Mouse (Mus musculus): ENCODE data around the gene Txnrd2. TPM values are rescaled to one million over a fixed set of nuclear protein-coding genes. Genes with fewer than 3 reads are reported as not detected.

Gene Txnrd2
- total and polyA plus RNA-seq, 3 experiments: 14.6 to 24.1 (median 22.0) TPM

DNA sequence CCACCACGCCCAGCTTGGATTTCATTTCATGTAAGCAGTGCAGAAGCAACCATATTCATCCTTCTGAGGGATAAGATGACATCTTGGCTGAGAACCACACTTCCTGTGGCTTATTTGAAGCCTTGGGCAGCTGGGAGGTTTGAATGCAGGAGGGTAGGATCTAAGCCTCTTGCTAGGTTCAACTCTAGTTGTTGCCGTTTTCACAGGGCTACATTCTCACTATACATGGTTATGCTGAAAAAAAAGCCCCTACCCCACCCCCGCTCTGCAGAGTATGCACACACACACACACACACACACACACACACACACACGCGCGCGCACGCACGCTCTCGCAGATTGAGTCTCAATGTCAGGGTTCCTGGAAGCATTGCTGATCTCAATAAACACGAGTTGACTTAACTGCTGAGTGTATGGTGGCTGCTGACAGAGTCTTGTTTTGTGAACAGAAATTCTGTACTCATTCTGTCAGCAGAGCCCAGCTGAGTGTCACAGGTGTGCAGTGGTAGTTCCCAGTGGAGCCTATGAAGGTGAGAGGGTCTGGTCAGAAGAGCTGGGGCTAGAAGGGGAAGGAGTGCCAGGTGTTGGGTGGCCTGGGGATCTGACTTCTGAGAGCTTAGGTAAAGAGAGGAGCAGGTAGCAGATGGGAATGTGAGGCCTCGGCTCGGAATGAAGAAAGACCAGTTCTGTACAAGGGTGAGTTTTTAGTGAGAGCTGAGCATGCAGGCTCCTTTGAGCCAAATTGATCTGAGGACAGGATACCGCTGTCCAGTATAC is 77.6 kb downstream of the Txnrd2 start:
- TF ChIP-seq E2F4 (IDR thresholded peaks at IDR 0.05; ENCODE audit: insufficient replicate concordance, low read depth, low read length): no peak
- TF ChIP-seq USF1 (IDR thresholded peaks at IDR 0.05; ENCODE audit: low read depth, low read length): no peak
- no peak for TF ChIP-seq UBTF (IDR thresholded peaks at IDR 0.05; ENCODE audit: low read depth, low read length)
- TF ChIP-seq ZNF384 (IDR thresholded peaks at IDR 0.05; ENCODE audit: low read depth, low read length): no peak
- TF ChIP-seq MYC (IDR thresholded peaks at IDR 0.05; ENCODE audit: low read depth, low read length): no peak
- no peak for TF ChIP-seq CHD2 (IDR thresholded peaks at IDR 0.05; ENCODE audit: low read length)
- TF ChIP-seq SIN3A (IDR thresholded peaks at IDR 0.05; ENCODE audit: low read length): no peak
- no peak for TF ChIP-seq GABPA (IDR thresholded peaks at IDR 0.05; ENCODE audit: insufficient replicate concordance, low read depth, low read length)
- no peak for TF ChIP-seq IRF4 (IDR thresholded peaks at IDR 0.05; ENCODE audit: low read depth, low read length)
- TF ChIP-seq KAT2A (IDR thresholded peaks at IDR 0.05; ENCODE audit: insufficient replicate concordance, low read length): no peak
- no peak for TF ChIP-seq NRF1 (IDR thresholded peaks at IDR 0.05; ENCODE audit: low read depth, low read length)
- no peak for TF ChIP-seq MEF2A (IDR thresholded peaks at IDR 0.05; ENCODE audit: borderline replicate concordance, low read depth, low read length)
- TF ChIP-seq BHLHE40 (IDR thresholded peaks at IDR 0.05; ENCODE audit: low read depth, low read length): no peak
- no peak for TF ChIP-seq JUN (IDR thresholded peaks at IDR 0.05; ENCODE audit: insufficient read depth, low read depth, low read length)
- TF ChIP-seq ZMIZ1 (IDR thresholded peaks at IDR 0.05; ENCODE audit: low read depth, low read length): no peak
- no peak for TF ChIP-seq EP300 (IDR thresholded peaks at IDR 0.05; ENCODE audit: low read length)
- no peak for TF ChIP-seq ELF1 (IDR thresholded peaks at IDR 0.05; ENCODE audit: low read depth, low read length)
- in situ Hi-C loops (cut with MboI; ENCODE audit: low pct_ligation_motif_present, low pct_unique_long_range_greater_than_20kb, low sequenced_read_pairs): loop anchor here (5.0 kb wide), 1 partner anchor 99 kb away; no protein-coding TSS in a partner anchor
- DNase-seq (ENCODE audit: extremely low read depth): no peak
- H3K9ac ChIP-seq (ENCODE audit: insufficient read depth, low read depth): no peak overlapping the region
- H3K27ac ChIP-seq (ENCODE audit: insufficient read depth, low read depth): no peak overlapping the region
- no peak overlapping the region for H3K4me2 ChIP-seq (ENCODE audit: insufficient read depth, low read depth, poor library complexity, severe bottlenecking)
- peaks cover 12% of the 10 kb centered on the region for H3K79me2 ChIP-seq (replicated peaks; ENCODE audit: control insufficient read depth, extremely low read depth, insufficient read depth, poor library complexity, severe bottlenecking)
- dilution Hi-C loops (cut with MboI; ENCODE audit: extremely low pct_ligation_motif_present, extremely low pct_unique_long_range_greater_than_20kb, low sequenced_read_pairs): no loop called here
- no peaks in the 10 kb centered on the region for H3K9me3 ChIP-seq (replicated peaks; ENCODE audit: low read length)
- H3K36me3 ChIP-seq (replicated peaks in 1 of 2; ENCODE audit: control insufficient read depth in 1 of 2, insufficient read depth in 1 of 2, low read length in 1 of 2): peaks cover 15 to 67% of the 10 kb centered on the region in 2 experiments
- H3K27me3 ChIP-seq (replicated peaks): no peaks in the 10 kb centered on the region
- no peak overlapping the region for H3K4me3 ChIP-seq (replicated peaks in 1 of 3; ENCODE audit: low read depth in 2 of 3, low read length in 2 of 3, poor library complexity in 1 of 3)
- peaks cover 9 to 30% of the 10 kb centered on the region in 2 experiments for H3K4me1 ChIP-seq (ENCODE audit: control insufficient read depth in 1 of 2, insufficient read depth in 2 of 2)

DNA sequence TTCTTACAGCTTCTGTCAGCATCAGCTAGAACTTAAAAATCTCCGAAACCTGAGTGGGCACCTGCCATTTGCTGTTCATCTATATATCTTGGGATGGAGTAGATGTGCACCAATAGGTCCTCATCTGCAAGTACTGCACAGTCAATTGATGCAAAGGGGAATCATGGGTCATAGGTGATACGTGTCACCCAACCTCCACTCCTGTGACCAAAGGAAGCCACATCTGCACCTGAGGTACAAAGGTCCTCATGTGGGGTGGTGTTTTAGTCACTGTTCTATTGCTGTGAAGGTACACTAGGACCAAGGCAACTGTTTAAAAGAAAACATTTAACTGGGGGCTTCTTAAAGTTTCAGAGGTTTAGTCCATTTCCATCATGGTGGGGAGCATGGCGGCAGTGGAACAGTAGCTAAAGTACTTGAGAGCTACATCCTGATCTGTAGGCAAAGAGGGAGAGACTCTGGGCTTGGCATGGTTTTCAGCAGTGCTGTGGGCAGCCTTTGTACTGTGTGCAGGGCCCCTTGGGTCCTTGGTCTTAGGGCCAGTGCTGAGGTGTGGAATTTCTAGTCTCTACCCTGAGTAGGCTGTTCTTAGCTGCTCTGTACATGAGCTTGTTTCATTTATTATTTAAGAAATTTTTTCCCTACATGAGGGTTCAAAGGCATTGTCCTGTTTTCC is 80.5 kb downstream of the Txnrd2 start:
- peaks cover 5 to 67% of the 10 kb centered on the region in 2 experiments for H3K36me3 ChIP-seq (replicated peaks in 1 of 2; ENCODE audit: control insufficient read depth in 1 of 2, insufficient read depth in 1 of 2, low read length in 1 of 2)
- H3K27ac ChIP-seq (ENCODE audit: insufficient read depth, low read depth): no peak overlapping the region
- no peak for DNase-seq (ENCODE audit: extremely low read depth)
- no peak overlapping the region for H3K9ac ChIP-seq (ENCODE audit: insufficient read depth, low read depth)
- H3K9me3 ChIP-seq (replicated peaks; ENCODE audit: low read length): no peaks in the 10 kb centered on the region
- dilution Hi-C loops (cut with MboI; ENCODE audit: extremely low pct_ligation_motif_present, extremely low pct_unique_long_range_greater_than_20kb, low sequenced_read_pairs): no loop called here
- no peak overlapping the region for H3K4me2 ChIP-seq (ENCODE audit: insufficient read depth, low read depth, poor library complexity, severe bottlenecking)
- no peak overlapping the region for H3K4me3 ChIP-seq (replicated peaks in 1 of 3; ENCODE audit: low read depth in 2 of 3, low read length in 2 of 3, poor library complexity in 1 of 3)
- H3K79me2 ChIP-seq (replicated peaks; ENCODE audit: control insufficient read depth, extremely low read depth, insufficient read depth, poor library complexity, severe bottlenecking): no peaks in the 10 kb centered on the region
- in situ Hi-C loops (cut with MboI; ENCODE audit: low pct_ligation_motif_present, low pct_unique_long_range_greater_than_20kb, low sequenced_read_pairs): no loop called here
- H3K27me3 ChIP-seq (replicated peaks): no peaks in the 10 kb centered on the region
- H3K4me1 ChIP-seq (ENCODE audit: control insufficient read depth in 1 of 2, insufficient read depth in 2 of 2): peaks cover 0 to 7% of the 10 kb centered on the region in 2 experiments; a peak in 1 of 4 replicates
- TF ChIP-seq USF1 (IDR thresholded peaks at IDR 0.05; ENCODE audit: low read depth, low read length): no peak
- no peak for TF ChIP-seq CTCF (conservative IDR thresholded peaks at IDR 0.05 in 1 of 2, IDR thresholded peaks at IDR 0.05 in 1 of 2; ENCODE audit: low read depth in 2 of 2, low read length in 2 of 2)
